Mouse (Mus musculus): ENCODE results near the gene Vmn2r86. TPM values are rescaled to one million over a fixed set of nuclear protein-coding genes. Genes with fewer than 3 reads are reported as not detected.
A peak's percentile ranks its signal among the peaks of the same experiment; 100 is the strongest.
"Not testable (repeated sequence)": the region's sequence is repeated elsewhere in the genome, so short reads cannot be mapped to it uniquely, and the experiment has no call there.

The Vmn2r86 gene
- polyA plus RNA-seq (2012; fragmentation: generic; extraction: Trizol), result not detected
- long read RNA-seq, experiment 1, result 0 reads
- long read RNA-seq, experiment 2, result 0 reads

DNA sequence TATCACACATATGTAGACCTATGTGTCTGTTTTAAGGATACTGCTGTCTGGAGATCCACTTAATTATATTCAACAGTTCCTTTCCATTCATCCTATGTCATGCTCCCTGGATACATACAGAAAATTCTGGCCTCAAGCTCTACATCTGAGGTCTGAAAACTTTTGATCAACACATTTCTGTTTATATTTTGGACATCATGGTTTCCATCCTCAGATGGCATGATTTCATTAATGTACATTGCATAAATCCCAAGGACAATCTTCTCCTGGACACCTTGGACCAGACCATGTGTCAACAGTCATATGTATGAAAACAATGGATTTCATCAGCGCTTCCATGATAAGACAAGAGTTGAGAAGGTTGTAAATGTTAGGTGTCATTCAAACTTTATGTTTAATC lies at the start of gene Vmn2r86:
TSS of gene Vmn2r86 (minus strand) at position 101 of the 400 bp plus-strand sequence.
- not testable (repeated sequence) for H3K27me3 ChIP-seq (ENCODE audit: control insufficient read depth, insufficient read depth, insufficient read length); H3K79me2 ChIP-seq (ENCODE audit: control insufficient read depth, insufficient read depth); H3K79me3 ChIP-seq (ENCODE audit: low read depth); H3K36me3 ChIP-seq (ENCODE audit: control insufficient read depth, insufficient read depth); H3ac ChIP-seq (ENCODE audit: control insufficient read depth, insufficient read length, low read depth); H3K4me3 ChIP-seq (ENCODE audit: insufficient read depth, poor library complexity, severe bottlenecking)

DNA sequence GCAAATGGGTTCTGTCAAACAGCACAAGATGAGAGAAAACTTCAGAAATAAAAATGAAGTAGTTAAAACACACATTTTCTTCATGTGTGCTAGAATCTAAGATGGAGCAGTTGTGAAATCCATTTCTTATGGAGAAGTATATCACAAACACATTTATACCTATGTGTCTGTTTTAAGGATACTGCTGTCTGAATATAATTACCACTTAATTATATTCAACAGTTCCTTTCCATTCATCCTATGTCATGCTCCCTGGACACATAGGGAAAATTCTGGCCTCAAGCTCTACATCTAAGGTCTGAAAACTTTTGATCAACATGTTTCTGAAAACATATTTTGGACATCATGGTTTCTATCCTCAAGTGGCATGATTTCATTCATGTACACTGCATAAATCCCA lies 41.4 kb upstream of the Vmn2r86 start, which contains the start of gene Vmn2r87:
TSS of gene Vmn2r87 (minus strand) at position 101 of the 400 bp plus-strand sequence.
- H3K79me2 ChIP-seq (ENCODE audit: control insufficient read depth, insufficient read depth), result no peaks in the 10 kb centered on the region
- H3K36me3 ChIP-seq (ENCODE audit: control insufficient read depth, insufficient read depth), result no peaks in the 10 kb centered on the region
- H3K4me3 ChIP-seq (ENCODE audit: insufficient read depth, poor library complexity, severe bottlenecking), result no peak within 1 kb of the TSS
- TF ChIP-seq MYOD1 (IDR thresholded peaks at IDR 0.05; ENCODE audit: control insufficient read depth, insufficient read length, low read depth), result no peak
- TF ChIP-seq USF1 (IDR thresholded peaks at IDR 0.05; ENCODE audit: low read depth), result no peak
- no peak for TF ChIP-seq CEBPB (IDR thresholded peaks at IDR 0.05; ENCODE audit: low read depth)
- no peak within 1 kb of the TSS for H3ac ChIP-seq (ENCODE audit: control insufficient read depth, insufficient read length, low read depth)
- H3K27me3 ChIP-seq (ENCODE audit: control insufficient read depth, insufficient read depth, insufficient read length), result no peaks in the 10 kb centered on the region
- H3K79me3 ChIP-seq (ENCODE audit: low read depth), result no peaks in the 10 kb centered on the region

DNA sequence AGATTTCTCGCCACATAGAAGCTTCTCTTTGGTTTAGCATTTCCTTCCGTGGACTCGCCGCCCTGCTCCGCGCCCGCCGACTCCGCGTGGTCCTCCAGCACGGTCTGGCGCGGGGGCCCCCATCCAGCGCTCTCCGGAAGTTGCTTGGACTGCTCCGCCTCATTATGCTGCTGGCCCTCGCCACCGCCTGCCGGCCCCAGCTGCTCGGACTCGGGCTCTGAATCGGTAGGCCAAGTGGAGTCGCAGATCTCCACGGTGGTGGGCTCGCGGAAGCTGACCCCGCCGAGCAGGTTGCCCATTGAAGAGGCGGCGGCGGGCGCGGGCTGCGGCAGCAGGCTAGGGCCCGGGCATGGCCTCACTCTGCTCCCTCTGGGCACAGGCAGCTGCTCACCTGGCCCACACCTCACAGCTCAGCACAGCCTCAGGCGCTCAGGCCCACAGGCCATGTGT lies 14.5 kb upstream of the Vmn2r86 start:
- Histone ChIP-seq H3K79me2 (ENCODE audit: control insufficient read depth, insufficient read depth) (no peaks in the 10 kb centered on the region), H3ac (ENCODE audit: control insufficient read depth, insufficient read length, low read depth) (no peak overlapping the region), H3K79me3 (ENCODE audit: low read depth) (no peaks in the 10 kb centered on the region), H3K36me3 (ENCODE audit: control insufficient read depth, insufficient read depth) (no peaks in the 10 kb centered on the region), H3K27me3 (ENCODE audit: control insufficient read depth, insufficient read depth, insufficient read length) (no peaks in the 10 kb centered on the region), H3K4me3 (ENCODE audit: insufficient read depth, poor library complexity, severe bottlenecking) (no peak overlapping the region)
- TF ChIP-seq FOSL1 (IDR thresholded peaks at IDR 0.05; ENCODE audit: insufficient read depth, low read length, poor library complexity, severe bottlenecking) (no peak), CEBPB (IDR thresholded peaks at IDR 0.05; ENCODE audit: low read depth) (no peak), MAX (IDR thresholded peaks at IDR 0.05) (no peak), MYOD1 (IDR thresholded peaks at IDR 0.05; ENCODE audit: control insufficient read depth, insufficient read length, low read depth) (no peak), MYOG (IDR thresholded peaks at IDR 0.05; ENCODE audit: control insufficient read depth, extremely low read depth, insufficient read length) (no peak), CTCF (IDR thresholded peaks at IDR 0.05; ENCODE audit: control insufficient read depth, insufficient read depth, insufficient read length) (no peak), USF1 (IDR thresholded peaks at IDR 0.05; ENCODE audit: low read depth) (no peak)

DNA sequence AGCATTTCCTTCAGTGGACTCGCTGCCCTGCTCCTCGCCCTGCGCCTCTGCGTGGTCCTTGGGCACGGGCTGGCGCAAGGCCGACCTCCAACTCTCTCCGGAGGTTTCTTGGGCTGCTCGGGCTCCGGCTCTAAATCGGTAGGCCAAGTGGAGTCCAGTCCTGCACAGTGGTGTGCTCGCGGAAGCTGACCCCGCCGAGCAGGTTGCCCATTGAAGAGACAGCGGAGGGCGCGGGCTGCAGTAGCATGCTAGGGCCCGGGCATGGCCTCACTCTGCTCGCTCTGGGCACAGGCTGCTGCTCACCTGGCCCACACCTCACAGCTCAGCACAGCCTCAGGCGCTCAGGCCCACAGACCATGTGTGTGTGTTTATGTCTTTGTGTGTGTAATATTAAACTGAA lies 11.1 kb downstream of the Vmn2r86 start:
- no peak overlapping the region for H3K4me3 ChIP-seq (ENCODE audit: insufficient read depth, poor library complexity, severe bottlenecking)
- TF ChIP-seq MAX (IDR thresholded peaks at IDR 0.05) (no peak), CEBPB (IDR thresholded peaks at IDR 0.05; ENCODE audit: low read depth) (no peak), MYOD1 (IDR thresholded peaks at IDR 0.05; ENCODE audit: control insufficient read depth, insufficient read length, low read depth) (no peak), FOSL1 (IDR thresholded peaks at IDR 0.05; ENCODE audit: insufficient read depth, low read length, poor library complexity, severe bottlenecking) (no peak), USF1 (IDR thresholded peaks at IDR 0.05; ENCODE audit: low read depth) (no peak), CTCF (IDR thresholded peaks at IDR 0.05; ENCODE audit: control insufficient read depth, insufficient read depth, insufficient read length) (no peak), MYOG (IDR thresholded peaks at IDR 0.05; ENCODE audit: control insufficient read depth, extremely low read depth, insufficient read length) (no peak)
- no peaks in the 10 kb centered on the region for H3K36me3 ChIP-seq (ENCODE audit: control insufficient read depth, insufficient read depth)
- no peaks in the 10 kb centered on the region for H3K79me2 ChIP-seq (ENCODE audit: control insufficient read depth, insufficient read depth)
- no peaks in the 10 kb centered on the region for H3K27me3 ChIP-seq (ENCODE audit: control insufficient read depth, insufficient read depth, insufficient read length)
- no peak overlapping the region for H3ac ChIP-seq (ENCODE audit: control insufficient read depth, insufficient read length, low read depth)
- no peaks in the 10 kb centered on the region for H3K79me3 ChIP-seq (ENCODE audit: low read depth)

DNA sequence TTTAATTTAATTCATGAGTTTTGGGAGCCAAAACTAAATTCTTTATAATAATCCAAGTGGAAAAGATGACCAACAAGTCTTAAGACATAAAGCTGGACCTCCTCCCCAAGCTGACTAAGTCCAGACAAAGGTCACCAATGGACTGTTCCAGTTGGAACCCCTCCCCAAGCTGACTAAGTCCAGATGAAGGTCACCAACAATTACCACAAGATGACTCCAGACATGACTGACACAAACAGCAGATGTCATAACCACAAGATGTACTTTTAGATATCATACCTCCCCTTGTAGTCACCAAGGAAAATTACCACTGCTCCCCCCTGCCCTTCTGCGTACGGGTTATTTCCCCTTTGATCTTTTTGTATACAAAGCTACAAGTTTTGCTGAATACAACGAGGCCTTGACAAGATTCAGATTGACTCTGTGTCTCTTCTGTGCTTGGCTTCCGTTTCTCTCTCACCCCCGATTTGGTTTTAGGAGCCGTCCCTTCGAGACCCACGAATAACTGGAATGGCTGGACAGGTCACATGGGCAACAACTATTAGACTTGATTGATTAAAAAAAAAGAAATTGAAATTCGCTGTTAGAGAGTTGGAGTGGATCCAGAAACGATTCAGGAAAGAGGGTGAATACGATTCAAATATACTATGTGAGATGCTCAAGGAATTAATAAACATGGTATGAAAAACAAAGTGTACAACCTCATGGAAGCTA lies 21.5 kb downstream of the Vmn2r86 start:
- not testable (repeated sequence) for H3K27me3 ChIP-seq (ENCODE audit: control insufficient read depth, insufficient read depth, insufficient read length); H3K36me3 ChIP-seq (ENCODE audit: control insufficient read depth, insufficient read depth); H3K79me3 ChIP-seq (ENCODE audit: low read depth); H3K79me2 ChIP-seq (ENCODE audit: control insufficient read depth, insufficient read depth); H3K4me3 ChIP-seq (ENCODE audit: insufficient read depth, poor library complexity, severe bottlenecking); H3ac ChIP-seq (ENCODE audit: control insufficient read depth, insufficient read length, low read depth)
- TF ChIP-seq USF1 (IDR thresholded peaks at IDR 0.05; ENCODE audit: low read depth) (peak; percentile 82), FOSL1 (IDR thresholded peaks at IDR 0.05; ENCODE audit: insufficient read depth, low read length, poor library complexity, severe bottlenecking) (peak; percentile 58), MAX (IDR thresholded peaks at IDR 0.05) (peak; percentile 40), MYOD1 (IDR thresholded peaks at IDR 0.05; ENCODE audit: control insufficient read depth, insufficient read length, low read depth) (peak; percentile 88)

DNA sequence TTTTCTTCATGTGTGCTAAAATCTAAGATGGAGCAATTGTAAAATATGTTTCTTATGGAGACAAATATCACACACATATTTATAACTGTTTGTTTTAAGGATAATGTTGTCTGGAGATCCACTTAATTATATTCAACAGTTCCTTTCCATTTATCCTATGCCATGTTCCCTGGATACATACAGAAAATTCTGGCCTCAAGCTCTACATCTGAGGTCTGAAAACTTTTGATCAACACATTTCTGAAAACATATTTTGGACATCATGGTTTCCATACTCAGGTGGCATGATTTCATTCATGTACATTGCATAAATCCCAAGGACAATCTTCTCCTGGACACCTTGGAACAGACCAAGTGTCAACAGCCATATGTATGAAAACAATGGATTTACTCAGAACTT lies 26.2 kb downstream of the Vmn2r86 start, which contains the start of gene Vmn2r85:
TSS of gene Vmn2r85 (minus strand) at position 101 of the 400 bp plus-strand sequence.
- H3K79me2 ChIP-seq (ENCODE audit: control insufficient read depth, insufficient read depth); H3K79me3 ChIP-seq (ENCODE audit: low read depth); H3K36me3 ChIP-seq (ENCODE audit: control insufficient read depth, insufficient read depth); H3K4me3 ChIP-seq (ENCODE audit: insufficient read depth, poor library complexity, severe bottlenecking); H3K27me3 ChIP-seq (ENCODE audit: control insufficient read depth, insufficient read depth, insufficient read length); H3ac ChIP-seq (ENCODE audit: control insufficient read depth, insufficient read length, low read depth): not testable (repeated sequence)
